Mouse (Mus musculus): Measurements from ENCODE around the gene Gfi1.

Gfi1 gene

DNA sequence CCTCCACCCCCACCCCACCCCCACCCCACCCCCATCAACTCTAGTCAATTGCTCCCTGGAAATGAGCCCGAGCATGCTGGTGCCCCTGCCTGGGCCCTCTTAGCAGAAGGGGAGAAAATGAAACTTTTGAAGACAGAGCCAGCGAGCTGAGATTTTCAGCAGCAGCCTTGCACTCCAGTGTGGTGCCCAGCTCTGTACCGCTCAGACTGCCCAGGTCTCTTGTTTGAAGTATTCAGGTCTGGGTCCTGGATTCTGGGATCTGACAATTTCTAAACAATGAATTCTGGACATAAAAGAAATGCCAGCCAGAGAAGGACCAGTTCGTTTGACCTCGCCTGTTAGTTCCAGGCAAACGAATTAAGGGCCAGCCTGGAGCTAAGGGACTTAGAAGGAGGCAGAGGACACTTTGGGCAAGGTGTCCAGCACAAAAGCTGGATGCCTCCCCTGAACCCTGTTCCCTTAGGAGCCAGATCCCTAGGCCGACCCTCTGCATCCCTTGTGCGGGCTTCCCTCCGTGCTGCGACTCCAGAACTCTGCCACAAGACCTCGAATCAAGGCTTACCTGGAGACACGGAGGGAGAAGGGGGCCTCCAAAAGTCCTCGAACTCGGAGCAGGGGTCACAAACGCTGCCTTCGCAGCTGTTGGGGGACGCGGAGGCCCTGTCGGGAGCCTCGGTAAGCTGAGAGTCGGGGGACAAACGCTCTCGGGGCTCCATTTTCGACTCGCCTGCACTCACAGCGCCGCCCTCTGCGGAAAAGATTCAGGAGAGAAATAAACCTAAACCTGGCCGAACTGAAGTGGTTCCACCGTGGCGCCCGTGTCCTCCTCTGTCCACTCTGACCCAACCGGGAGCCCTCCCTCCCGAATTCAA is 2.9 kb downstream of the Gfi1 start:
- in situ Hi-C loops (cut with MboI, MseI) = loop anchor here (5.0 to 10.0 kb wide), 4 partner anchors 49 to 458 kb away; no protein-coding TSS in a partner anchor

DNA sequence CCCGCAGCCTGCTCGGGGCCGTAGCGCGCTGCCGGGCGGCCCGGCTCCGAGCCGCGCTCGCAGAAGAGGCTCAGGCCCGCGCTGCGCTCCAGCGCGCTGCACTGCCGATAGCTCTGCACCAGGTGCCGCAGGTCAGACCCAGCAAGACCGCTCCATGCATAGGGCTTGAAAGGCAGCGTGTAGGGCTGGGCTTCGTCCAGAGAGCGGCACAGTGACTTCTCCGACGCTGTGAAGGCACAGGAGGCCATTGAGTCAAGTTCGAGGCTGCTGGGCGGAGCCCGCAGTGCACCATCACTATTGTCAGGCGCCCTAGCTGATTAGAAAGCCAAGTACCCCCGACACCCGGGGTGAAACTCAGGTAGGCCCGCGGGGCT is 4.2 kb downstream of the Gfi1 start:
- in situ Hi-C loops (cut with MboI, MseI) = loop anchor here (5.0 to 10.0 kb wide), 4 partner anchors 51 to 457 kb away; no protein-coding TSS in a partner anchor

DNA sequence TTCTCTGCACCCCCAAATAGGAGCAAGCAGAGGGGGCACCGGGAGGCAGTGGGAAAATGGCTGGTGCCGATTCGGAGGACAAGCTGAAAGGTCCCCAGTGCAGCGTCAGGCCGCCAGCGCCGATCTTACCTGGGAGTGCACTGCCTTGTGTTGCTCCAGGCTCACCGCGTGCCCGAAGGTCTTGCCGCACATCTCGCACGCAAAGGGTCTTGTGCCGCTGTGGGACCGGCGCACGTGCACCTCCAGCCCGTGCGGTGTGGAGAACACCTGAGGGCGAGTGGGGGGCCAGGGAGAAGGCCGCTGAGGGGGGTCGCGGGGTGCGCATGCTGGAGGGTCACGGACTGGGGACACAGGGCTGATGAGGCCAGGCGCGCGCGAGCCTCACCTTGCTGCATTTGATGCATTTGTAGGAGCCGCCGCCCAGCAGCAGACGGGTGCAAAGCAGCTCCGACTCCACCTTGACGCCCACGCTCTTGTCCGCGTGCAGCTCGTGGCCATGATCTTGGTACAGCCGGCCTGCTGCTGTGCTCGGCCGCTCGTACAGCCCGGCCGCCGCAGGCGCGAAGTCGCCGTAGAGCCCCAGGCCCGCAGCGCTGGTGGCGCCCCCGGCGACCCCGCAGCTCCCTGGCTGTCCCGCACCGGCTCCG is 4.7 kb downstream of the Gfi1 start:
- in situ Hi-C loops (cut with MboI, MseI) = loop anchor here (5.0 to 10.0 kb wide), 4 partner anchors 51 to 456 kb away; no protein-coding TSS in a partner anchor

DNA sequence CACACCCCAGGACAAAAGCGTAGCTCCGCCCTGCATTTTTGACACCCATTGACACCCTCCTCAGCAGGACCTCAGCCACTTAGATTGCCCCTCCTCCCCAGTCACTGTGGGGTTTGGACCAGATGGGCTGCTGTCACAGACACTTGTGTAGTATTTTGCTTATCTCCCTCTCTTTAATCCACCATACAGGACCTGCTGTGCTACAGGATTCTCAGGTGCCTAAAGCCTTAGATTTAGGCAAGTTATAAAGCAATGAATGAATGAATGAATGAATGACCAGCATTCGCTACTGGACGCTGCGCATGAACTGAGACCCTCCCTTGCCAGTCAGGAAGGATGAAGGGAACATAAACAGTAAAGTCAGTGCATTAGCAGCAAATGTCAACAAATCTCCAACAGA is 5.3 kb downstream of the Gfi1 start:
- in situ Hi-C loops (cut with MboI, MseI) = loop anchor here (5.0 to 10.0 kb wide), 4 partner anchors 52 to 456 kb away; no protein-coding TSS in a partner anchor

DNA sequence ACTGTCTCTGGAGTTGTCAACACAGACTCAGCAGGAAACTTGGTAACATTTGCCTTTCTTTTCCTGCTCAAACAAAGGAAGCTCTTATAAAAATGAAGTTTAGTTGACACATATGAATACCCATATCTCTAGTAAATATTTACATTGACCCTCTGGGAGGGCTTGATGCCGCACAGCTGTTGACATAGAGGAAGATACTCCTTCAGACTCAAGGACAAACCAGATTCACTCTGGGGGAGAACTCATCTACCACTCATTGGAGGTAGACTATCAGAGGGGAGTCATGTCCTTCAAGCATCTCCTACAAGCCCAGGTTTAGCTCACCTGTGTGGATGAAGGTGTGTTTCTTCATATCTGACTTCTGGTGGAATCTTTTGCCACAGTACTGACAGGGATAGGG is 6.0 kb downstream of the Gfi1 start:
- in situ Hi-C loops (cut with MboI, MseI) = loop anchor here (5.0 to 10.0 kb wide), 4 partner anchors 53 to 455 kb away; no protein-coding TSS in a partner anchor

DNA sequence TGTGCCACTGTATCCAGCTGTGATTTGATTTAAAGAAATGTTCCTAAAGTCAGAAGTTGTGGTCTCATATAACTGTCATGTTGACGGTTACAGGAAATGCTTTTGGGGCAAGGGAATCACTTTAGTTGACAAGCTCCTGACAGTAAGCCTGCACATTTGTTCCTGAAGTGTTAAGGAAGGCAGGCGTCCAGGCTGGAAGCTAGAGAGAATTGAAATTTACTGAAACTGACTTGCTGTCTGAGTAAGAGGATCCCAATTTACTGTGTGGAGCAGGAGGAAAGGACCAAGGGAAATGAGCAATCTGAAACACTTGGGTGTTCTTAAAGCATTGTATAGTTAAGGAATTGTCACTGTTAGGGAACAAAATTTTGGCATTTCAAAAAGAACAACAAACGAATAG is 6.6 kb downstream of the Gfi1 start:
- in situ Hi-C loops (cut with MboI, MseI) = no loop called here

DNA sequence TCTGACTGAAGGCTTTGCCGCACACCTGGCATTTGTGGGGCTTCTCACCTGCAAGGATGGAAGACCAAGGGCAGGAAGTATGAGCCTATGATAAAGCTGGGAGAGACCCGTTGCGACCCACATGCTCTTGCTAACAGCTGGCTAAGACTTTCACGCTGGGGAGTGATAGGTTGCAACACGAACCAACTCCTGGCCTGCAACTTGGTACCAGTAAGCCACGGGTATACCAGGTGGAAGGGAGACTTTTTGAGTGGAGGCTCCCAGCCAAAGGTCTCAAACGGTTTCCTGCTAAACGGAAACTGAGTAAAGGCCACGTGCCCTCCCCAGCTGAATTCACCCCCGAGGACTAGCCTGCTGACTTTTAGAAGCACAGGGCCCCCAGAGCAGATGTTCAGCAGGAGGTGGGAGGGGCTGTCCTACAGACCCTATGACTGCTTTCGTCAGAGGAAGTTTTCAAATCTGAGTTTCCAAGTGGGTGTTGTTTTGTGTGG is 7.9 kb downstream of the Gfi1 start:
- in situ Hi-C loops (cut with MboI, MseI) = no loop called here

DNA sequence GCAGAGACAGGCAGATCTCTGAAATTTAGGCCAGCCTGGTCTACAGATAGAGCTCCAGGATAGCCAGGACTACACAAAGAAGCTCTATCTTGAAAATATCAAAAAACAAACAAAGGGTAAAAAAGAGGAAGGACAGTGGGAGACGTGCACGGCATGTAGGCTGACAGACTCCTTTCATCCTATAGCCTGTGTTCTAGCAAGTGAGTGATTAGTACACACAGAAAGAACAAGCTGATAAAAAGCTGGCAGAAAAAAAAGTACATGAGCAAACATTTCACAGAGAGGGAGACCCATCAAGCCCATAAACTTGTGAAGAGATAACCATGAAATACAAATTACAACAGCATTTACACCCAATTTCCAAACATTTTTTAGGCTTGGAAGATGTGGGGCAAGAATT is 14.1 kb downstream of the Gfi1 start:
- in situ Hi-C loops (cut with MboI, MseI) = no loop called here

DNA sequence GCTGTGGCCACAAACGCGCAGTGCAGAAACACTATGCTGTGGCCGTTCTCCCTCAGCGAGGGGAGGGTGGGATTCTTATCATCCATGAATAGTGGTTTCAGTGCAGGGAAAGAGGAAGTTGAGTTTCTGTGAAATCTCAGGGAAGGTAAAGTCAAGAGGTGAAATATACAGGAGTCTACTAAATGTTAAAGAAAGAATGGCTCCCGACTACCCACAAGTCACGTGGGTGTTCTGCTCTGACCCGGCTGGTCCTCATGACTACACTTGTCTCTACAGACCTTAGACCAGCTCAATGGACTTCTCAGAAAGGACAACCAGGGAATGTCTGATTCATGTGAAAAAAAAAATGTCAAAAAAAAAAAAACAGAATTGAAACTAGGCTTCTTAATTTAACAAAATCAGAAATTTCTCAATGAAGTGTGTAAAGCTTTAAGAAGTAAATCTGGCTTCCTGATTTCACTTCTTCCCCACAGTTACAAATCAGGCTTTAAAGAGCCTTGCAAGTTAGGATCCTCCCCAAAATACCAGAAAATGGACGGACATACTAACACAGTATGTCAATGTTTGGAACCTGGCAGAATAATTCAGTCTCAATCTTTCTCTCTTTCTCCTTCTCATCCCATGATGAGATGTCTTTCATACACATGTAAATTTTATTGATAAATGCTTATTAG is 17.6 kb downstream of the Gfi1 start:
- in situ Hi-C loops (cut with MboI, MseI) = no loop called here

DNA sequence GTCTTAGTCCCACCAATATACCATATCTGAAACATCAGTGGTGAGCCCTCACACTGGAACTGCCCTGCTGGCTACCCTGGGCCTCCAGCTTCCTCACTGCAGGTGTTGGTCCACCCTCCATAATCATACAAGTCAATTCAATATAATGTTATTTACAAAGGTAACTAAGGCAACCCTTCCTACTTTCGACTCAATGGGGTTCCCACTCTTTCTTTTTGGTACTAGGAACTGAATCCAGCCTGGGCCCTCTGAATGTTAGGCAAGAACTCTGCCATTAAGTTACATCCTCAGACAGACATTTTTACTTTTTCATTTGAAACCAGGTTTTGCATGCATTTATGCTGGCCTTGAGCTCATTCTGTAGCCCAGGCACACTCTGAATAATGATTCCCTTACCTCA is 19.6 kb downstream of the Gfi1 start:
- in situ Hi-C loops (cut with MboI, MseI) = no loop called here

DNA sequence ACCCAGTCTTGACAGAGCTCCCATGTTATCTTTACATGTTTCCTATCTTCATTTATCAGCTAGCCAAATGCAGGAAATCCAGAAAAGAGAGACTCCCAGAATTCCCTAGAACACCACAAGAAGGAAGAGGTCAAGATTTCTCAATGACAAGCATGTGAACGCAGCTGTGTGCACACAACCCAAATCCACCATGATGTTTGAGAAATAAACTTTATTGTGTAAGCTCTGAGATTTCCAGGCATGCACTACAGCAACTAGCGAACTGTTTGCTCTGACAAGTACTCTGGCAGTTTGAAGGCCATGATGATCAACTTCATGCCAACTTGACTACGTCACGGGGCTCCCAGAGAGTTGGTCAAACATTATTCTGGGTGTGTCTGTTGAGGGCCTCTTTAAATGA is 20.1 kb downstream of the Gfi1 start:
- in situ Hi-C loops (cut with MboI, MseI) = no loop called here

DNA sequence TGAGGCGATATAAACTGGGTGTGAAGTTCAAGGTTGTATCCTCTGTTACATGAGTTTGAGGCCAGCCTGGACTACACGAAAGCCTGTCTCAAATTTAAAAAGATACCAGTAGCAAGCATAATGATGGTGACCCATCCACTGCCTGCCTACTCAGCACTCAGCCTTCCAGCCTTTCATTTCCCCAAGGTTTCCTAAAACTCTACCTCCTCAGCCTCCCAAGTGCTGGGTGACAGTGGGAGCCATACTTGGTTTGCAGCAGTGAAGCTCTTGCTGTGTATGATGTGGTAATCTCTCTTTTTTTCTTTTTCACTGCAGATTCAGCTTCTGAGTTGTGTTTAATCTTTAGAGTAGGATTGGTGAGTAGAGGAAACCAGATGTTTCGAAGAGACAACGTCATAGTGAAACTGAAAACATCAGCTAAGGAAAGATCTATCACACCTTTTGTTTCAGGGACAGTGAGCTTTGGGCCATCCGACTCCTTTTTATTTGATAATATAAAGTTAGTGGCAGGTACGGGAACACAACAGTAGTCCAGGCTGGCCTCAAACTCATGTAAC is 22.6 kb downstream of the Gfi1 start:
- in situ Hi-C loops (cut with MboI, MseI) = loop anchor here in 1 of 2 experiments (5.0 kb wide), 1 partner anchor 46 kb away; no protein-coding TSS in a partner anchor

DNA sequence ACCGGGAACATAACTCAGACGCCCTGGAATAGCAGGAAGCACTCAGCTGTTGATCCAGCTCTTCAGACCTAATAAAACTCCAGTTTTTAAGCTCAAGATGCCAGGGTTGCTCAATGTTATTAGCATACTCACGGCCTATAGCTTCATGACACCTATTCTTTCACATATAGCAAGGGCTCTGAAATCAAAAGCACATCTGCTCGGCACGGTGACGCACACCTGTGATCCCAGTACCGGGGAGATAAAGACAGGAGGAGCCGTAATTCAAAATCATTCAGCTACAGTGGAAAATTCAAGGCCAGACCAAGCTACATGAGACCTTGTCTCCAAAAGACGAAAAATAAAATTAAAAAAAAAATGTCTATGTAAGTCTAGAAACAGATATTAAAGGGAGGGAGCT is 24.2 kb downstream of the Gfi1 start:
- in situ Hi-C loops (cut with MboI, MseI) = loop anchor here in 1 of 2 experiments (5.0 kb wide), 1 partner anchor 44 kb away; no protein-coding TSS in a partner anchor

DNA sequence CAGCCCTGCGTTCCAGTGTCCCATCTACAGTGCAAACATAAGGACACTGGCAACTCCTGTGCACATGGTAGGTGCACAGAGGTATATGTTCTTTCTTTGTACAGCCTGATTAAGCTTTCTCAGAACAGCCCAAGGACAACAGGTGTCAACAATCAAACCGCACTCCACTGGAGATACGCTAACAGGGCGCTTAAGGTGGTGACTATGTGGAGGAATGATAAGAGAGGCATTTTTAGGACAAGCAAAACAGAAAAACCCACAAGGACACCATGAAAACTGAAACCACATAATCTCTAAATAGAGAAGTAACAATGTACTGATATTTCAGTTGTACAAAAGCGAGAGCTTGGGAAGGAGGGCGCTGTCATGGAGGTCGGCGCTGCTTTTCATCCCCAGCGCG is 25.0 kb downstream of the Gfi1 start:
- in situ Hi-C loops (cut with MboI, MseI) = loop anchor here in 1 of 2 experiments (5.0 kb wide), 1 partner anchor 44 kb away; no protein-coding TSS in a partner anchor

DNA sequence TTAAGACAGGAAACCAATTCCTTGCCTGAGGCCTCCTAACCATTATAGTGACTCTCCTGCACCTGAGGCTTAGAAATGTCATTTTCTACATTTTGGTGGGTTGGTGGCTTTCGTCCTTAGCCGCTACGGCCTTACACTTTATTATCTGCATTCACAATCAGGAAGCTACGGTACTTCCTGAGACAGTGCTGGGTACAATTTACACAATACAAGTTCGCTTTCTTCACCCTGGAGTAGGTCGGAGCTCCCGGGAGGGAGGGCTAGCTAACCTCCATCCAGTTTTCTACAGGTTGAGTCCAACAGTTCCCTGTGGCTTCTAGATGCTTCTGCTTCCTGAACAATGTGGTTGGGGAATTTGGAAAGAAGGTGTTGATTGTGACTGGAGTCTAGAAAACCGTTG is 26.9 kb downstream of the Gfi1 start:
- in situ Hi-C loops (cut with MboI, MseI) = no loop called here

DNA sequence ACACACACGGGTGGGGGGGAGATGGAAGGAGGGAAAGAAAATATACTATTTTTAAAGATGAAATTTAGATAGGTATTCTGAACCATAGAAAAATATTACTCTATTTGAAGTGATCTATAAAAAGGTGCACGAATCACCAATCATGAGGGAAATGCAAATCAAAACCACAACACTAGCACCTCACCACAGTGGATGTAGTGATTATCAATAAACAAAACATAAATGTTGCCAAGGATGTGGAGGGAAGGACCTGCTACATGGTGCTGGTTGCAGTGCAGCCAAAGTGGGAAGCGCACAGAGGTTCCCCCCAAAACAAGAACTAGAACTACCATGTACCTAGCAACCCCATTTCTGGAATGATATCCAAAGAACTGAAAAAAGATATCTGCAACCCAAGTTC is 30.8 kb downstream of the Gfi1 start:
- in situ Hi-C loops (cut with MboI, MseI) = no loop called here

DNA sequence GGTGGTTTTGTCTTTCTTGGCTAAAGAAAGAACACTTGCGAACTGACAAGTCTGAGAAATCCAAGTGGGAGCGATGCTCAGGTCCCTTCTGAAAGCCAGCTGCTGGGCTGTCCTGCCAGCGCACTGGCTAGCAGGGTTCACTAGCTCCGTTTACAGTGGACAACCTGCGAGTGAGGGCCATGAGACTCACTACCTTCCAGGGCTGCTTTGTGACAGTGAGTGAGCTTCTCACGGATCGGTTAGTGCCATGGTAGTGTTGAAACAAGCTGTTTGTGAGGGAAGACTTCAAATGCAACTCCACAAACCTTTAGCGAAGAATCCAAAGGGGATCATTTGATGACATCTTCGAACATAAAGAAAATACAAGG is 37.4 kb downstream of the Gfi1 start:
- in situ Hi-C loops (cut with MboI, MseI) = no loop called here

DNA sequence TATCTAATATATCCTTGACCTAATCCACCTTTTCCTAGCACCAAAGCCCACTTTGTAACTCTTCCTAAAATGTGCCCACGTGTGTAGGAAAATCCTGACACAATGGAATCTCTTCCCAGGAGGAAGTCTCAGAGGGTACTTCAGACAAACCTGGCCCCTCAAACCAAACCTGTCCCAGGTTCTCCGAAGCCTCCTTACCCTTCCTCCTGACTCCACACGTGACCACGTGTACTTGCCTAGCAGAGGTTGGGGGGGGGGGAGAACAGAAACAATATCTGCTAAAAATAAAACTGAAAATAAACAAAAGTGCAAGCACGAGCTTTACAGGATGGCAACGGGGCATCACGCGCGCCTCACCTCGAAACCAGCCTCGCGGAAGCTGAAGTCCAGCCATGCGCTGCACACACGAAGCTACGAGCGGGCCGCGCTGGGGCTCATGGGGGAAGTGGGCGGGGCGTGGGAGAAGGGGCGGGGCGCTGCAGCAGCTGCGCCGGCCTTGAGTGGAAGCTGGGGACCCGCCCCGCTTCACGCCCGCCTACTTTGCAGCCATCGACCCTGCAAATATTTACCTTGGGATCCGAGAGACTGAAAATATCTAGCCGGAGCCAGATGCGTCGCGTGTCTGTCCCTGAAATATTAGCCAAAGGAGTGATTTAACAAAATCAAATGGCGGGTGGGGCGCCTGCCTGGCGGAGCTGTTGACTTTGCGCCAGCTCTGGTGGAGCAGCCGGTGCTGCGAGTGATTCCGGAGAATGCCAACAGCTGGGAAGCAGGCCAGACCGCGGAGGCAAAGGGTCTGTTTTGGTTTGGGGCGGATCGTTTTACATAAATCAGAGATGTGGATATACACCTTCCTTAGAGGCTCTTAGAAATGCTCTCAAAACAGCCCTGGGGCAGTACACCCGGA is 38.0 kb downstream of the Gfi1 start:
- in situ Hi-C loops (cut with MboI, MseI) = no loop called here

DNA sequence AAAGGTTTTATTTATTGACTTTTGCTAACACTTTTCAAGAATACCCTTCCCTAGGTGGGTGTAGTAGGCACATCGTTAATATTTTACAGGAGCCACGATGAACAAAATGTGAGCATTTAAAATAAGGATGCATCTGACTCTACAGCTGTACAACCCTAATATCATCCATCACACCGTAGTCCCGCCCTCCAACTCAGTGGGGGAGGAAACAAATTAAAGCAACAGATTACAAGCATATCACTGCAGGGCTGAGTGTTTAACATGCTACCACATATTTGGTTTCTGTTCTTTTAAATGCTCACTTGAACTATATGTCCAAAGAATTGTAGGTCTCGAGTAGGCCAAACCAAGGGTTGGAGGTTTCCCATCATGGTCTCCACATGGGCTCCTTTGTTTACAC is 38.7 kb downstream of the Gfi1 start:
- in situ Hi-C loops (cut with MboI, MseI) = no loop called here

DNA sequence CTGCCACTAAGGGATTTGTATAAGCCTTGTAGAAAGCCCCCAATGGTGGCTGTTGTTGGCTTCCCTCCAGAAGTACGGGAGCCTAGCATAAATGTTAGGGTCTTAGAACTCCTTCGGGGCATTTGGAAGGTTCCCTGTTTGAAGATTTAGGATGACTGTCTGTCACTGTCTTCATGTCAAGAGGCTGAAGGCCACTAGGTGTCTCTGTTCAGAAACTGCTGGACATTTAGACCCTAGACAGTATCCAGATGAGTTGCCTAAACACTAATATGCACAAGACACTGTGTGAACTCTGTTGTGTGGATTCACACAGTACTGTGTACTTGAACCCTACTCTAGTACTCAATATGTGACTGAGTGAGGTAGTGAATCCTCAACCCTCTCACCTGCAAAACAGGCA is 41.5 kb downstream of the Gfi1 start:
- in situ Hi-C loops (cut with MboI, MseI) = no loop called here

DNA sequence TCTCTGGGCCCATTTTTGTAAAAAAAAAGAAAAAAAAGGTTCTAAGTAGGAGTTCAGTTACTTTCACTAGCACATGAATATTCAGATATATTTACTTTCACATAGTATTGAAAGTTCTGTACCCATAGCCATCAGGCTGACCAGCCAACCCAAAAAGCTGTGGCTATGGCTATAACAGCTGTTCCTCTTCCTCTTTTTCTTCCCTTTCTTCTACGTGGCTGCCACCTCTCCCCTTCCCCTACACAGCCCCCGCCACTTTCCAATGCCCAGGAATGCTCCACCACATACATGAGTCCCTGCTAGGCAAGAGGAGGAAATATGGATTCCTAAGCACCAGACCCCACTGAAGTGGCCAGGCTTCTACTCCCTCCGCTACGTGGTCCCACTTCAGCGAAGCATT is 44.5 kb downstream of the Gfi1 start:
- in situ Hi-C loops (cut with MboI, MseI) = no loop called here

Data from T-helper 17 cell (primary cell).